Mouse (Mus musculus): ENCODE data around the gene Ephx1.

DNA sequence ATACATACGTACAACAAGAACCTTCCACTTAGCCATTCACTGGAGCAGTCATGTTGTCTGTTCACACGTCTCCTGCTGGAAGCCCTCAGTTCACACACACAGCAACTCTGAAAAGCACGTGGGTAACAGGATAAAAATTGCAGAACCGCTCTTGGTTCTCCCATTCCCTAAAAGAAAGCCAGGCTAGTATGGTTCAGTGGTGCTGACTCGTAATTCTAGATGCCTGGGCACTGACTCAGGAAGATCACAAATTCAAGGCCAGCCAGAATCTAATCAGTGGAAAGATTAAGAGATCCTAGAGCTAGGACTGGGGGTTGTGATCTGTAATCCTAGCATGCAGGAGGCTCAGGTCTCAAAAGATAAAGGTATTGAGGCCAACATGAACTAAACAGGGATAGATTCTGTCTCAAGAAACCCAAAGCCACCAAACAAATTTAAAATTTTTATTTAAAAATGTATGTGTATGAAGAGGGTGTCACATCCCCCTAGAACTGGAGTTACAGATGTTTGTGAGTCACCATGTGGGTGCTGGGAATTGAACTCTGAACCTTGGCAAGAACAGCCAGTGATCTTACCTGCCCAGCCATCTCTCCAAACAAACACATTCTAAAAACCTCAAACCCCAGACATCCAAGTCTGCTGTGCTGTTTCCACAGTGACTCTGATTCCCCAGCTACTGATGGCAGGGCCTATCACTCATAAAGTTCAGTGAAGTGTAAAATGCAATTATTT, at the start of gene Ephx1:
- TF ChIP-seq CTCF (IDR thresholded peaks at IDR 0.05; ENCODE audit: extremely low read depth, insufficient read depth, low read length) (no peak), POLR2A (IDR thresholded peaks at IDR 0.05; ENCODE audit: extremely low read depth, insufficient read depth, low read length) (no peak)
